Mouse (Mus musculus) spleen, adult 2 months (tissue): ENCODE data around the gene Plod3. TPM values are rescaled to one million over a fixed set of nuclear protein-coding genes. Genes with fewer than 3 reads are reported as not detected.

Experiments used
- DNase-seq, 2 experiments: peaks; one replicate each; pipeline versions ENCODE4 v3.0.0 to v3.0.0-alpha.2; 2012 to 2021; ENCODE audit warnings: low spot score in 2 of 2, low read depth in 1 of 2
- H3K27ac ChIP-seq: fragments of 200-500 bp; 2 replicates; pipeline ENCODE4 v1.5.1; 2012; ENCODE audit warnings: low read length, inconsistent platforms; ENCODE audit not compliant: insufficient read depth
- H3K27me3 ChIP-seq: fragments of 200-500 bp; 2 replicates; pipeline ENCODE4 v1.6.1; 2012; ENCODE audit warnings: mild to moderate bottlenecking, moderate library complexity, low read length, inconsistent platforms; ENCODE audit not compliant: control insufficient read depth, insufficient read depth
- H3K36me3 ChIP-seq: fragments of 200-500 bp; 2 replicates; pipeline ENCODE4 v1.6.1; 2012; ENCODE audit warnings: mild to moderate bottlenecking, low read length, inconsistent platforms; ENCODE audit not compliant: control insufficient read depth, insufficient read depth
- H3K4me1 ChIP-seq: fragments of 200-500 bp; 2 replicates; pipeline ENCODE4 v1.6.1; 2011; ENCODE audit warnings: inconsistent platforms; ENCODE audit not compliant: control insufficient read depth, insufficient read depth, insufficient read length
- H3K4me3 ChIP-seq: fragments of 200-500 bp; 2 replicates; pipeline ENCODE4 v1.5.1; 2011; ENCODE audit warnings: mild to moderate bottlenecking, inconsistent platforms; ENCODE audit not compliant: insufficient read depth, insufficient read length; ENCODE audit errors: extremely low read depth
- CTCF ChIP-seq: fragments of 200-500 bp; IDR thresholded peaks from 2 replicates; pipeline ENCODE4 v1.5.1; 2011; ENCODE audit warnings: mild to moderate bottlenecking, inconsistent platforms; ENCODE audit not compliant: insufficient read depth, insufficient read length, insufficient replicate concordance; ENCODE audit errors: extremely low read depth
- POLR2A ChIP-seq: fragments of 200-500 bp; IDR thresholded peaks from 2 replicates; pipeline ENCODE4 v1.6.1; 2011; ENCODE audit warnings: low read depth, low read length, inconsistent platforms
- WGBS: fragments of 180-500 bp; shearing (Covaris S2); methylation state at CpG from one replicate; pipeline ENCODE4 v1.1.7; 2018; 5-methylcytosine and 5-hydroxymethylcytosine counted together
- polyA plus RNA-seq: library from polyadenylated mRNA; depleted of rRNA; stranded (reverse); fragments of >200 nt; gene quantifications from 2 replicates; pipeline ENCODE4 v1.2.3, GENCODE M21; 2012

Plod3 gene
- polyA plus RNA-seq, 1 experiment = 37.2 TPM

- Histone ChIP-seq H3K36me3 (no peaks in the 10 kb centered on the region), H3K4me1 (no peaks in the 10 kb centered on the region), H3K27me3 (no peaks in the 10 kb centered on the region), H3K27ac (no peak overlapping the region), H3K4me3 (no peak overlapping the region)
- DNase-seq = no peak
- no peak for TF ChIP-seq POLR2A
- peak; percentile 20; the same call in 1 of the 2 replicates for TF ChIP-seq CTCF
- 16% methylated on average over 3 of the region's 3 CpGs for WGBS
These were observed 23.2 kb downstream of the Plod3 start for GRCm38 (mm10) chr5:137009988-137010387.

DNA sequence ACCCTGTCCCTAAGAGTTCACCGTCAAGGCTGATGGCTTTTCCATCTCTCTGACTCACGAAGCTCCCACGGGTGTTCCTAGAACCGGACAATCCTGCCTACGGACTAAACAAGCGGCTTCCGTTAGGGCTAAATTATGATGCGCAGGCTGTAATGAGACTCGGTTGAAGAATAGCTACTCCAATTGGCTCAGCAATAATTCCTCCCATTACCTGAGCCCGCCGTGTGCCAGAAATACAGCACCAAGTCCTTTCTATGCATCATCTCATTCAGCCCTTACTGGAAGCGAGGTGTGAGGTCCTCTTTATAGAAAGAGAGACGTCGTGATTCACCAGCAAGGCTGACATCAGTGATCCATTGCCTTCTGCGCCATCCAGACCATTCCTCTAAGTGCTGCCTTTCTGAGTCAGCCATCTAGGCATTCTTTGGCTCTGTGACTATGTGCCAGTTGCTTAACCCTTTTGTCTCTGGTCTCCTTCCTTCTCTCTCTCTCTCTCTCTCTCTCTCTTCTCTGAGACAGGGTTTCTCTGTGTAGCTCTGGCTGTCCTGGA lies 25.7 kb downstream of the Plod3 start:
- no peak for DNase-seq
- H3K4me1 ChIP-seq = no peaks in the 10 kb centered on the region
- WGBS = 79% methylated on average over 15 of the region's 15 CpGs
- H3K4me3 ChIP-seq = no peak overlapping the region
- no peaks in the 10 kb centered on the region for H3K27me3 ChIP-seq
- no peak for TF ChIP-seq POLR2A
- no peak for TF ChIP-seq CTCF
- no peak overlapping the region for H3K27ac ChIP-seq
- H3K36me3 ChIP-seq = no peaks in the 10 kb centered on the region

DNA sequence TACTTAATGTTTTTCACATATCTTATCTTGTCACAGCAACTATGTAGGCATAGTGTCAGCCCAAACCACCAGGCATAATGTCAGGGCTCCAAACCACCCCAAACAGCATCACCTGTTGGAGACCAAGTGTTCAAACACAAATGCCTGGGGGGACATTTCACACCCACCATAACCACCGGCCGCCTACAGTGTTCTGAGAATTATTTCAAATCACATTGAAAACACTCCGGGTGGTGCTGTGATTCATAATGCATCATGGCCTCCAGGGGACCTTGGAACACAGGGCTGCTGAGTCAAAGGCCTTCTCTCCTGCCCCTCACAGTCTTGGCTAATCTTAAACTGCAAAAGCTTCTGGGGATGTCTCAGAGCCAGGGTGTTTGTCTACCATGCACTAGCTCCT lies 29.1 kb downstream of the Plod3 start:
- TF ChIP-seq CTCF = no peak
- no peak for TF ChIP-seq POLR2A
- Histone ChIP-seq H3K4me1 (no peaks in the 10 kb centered on the region), H3K4me3 (no peak overlapping the region), H3K27me3 (no peaks in the 10 kb centered on the region), H3K36me3 (no peaks in the 10 kb centered on the region), H3K27ac (no peak overlapping the region)
- no peak for DNase-seq
- 88% methylated on average over 3 of the region's 3 CpGs for WGBS

GRCm38 (mm10) chr5:137024318-137024717 lies 37.5 kb downstream of the Plod3 start:
- no peak overlapping the region for H3K27ac ChIP-seq
- no peaks in the 10 kb centered on the region for H3K36me3 ChIP-seq
- WGBS = 50% methylated on average over 3 of the region's 3 CpGs
- no peak for TF ChIP-seq CTCF
- TF ChIP-seq POLR2A = no peak
- no peak overlapping the region for H3K4me3 ChIP-seq
- no peak for DNase-seq
- no peaks in the 10 kb centered on the region for H3K4me1 ChIP-seq
- H3K27me3 ChIP-seq = peaks cover 5% of the 10 kb centered on the region

DNA sequence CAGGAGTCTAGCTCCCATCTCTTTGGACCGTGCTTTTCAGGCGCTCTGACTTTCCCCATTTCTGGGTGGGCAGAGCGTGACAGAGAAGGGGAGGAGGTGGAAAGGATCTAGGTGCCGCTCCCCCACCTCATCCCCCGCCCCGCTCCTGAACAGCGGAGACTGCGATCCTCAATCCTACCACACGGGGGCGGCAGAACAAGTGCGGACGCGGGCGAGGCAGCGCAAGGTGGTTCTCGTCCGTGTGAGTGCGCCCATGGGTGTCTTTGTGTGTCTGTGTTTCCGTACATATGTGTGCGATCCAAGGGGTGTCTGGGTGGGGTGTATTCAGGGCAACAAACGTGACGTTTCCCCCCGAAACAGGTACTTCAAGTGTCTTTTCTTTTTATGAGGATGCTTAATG lies 38.3 kb downstream of the Plod3 start:
- TF ChIP-seq CTCF (peak; percentile 98), POLR2A (no peak)
- Histone ChIP-seq H3K36me3 (no peaks in the 10 kb centered on the region), H3K4me3 (no peak overlapping the region), H3K27ac (no peak overlapping the region), H3K4me1 (peaks cover 3% of the 10 kb centered on the region; the same call in 1 of the 2 replicates), H3K27me3 (peaks cover 5% of the 10 kb centered on the region)
- DNase-seq = peak; percentile 36 to 71
- WGBS = under 1% methylated on average over 23 of the region's 23 CpGs

DNA sequence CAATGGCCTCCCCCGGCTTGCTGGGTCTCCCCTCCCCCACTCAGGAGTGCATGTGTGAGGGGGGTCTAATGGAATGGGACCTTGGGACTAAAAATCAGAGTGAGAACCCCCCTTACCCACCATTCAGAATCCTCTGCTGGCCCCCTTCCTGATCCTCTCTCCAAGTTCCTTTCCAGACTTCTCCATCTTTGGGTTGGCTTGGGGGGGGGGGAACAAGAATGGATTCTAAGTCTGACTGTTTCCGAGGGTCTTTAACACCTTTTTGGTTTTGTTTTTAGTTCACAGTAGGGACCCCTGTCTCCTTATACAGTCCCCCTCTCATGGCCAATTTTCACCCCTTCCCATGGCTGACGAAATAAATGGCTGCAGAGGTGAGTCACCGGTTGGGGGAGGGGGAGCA lies 39.3 kb downstream of the Plod3 start, which contains the start of gene Vgf:
Vgf (plus strand) TSS at position 301 of the 400 bp plus-strand sequence.
- WGBS = 18% methylated on average over 4 of the region's 4 CpGs
- Histone ChIP-seq H3K4me1 (peaks cover 10% of the 10 kb centered on the region), H3K27ac (no peak within 1 kb of the TSS), H3K27me3 (peaks cover 14% of the 10 kb centered on the region), H3K4me3 (no peak within 1 kb of the TSS), H3K36me3 (no peaks in the 10 kb centered on the region)
- TF ChIP-seq CTCF (no peak), POLR2A (no peak)
- DNase-seq = no peak

DNA sequence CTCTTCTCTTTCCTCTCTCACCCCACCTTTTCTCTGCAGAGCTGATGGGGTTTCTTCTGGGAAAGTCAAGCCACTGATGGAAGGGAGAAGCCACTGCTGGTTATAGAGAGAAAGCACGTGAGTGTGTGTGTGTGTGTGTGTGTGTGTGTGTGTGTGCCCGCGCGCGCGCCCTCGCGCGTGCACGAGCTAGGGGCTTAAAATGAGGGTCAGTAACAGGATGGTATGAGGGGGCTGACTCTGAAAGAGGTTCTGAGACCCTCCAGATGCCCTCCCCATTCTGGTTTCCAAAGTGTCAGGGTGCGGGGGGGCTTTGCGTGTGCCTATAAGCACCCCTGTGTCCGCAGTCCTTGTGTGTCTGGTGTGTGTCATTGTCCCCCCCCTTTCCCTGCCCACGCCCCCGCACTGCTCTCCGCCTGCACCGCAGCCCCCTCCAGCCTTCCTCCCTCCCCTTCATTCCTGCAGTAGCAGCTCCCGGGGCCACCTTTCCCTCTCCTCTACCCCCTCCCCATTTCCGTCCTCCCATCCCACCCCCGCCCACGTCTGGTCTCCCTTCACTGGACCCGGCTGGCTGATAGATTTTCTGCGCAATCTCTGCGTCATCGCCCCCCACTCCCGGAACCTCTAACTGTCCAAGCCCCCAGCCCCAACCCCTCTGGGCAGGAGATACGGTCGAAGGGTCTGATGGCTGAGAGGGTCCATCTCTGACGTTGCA lies 41.9 kb downstream of the Plod3 start:
- H3K27ac ChIP-seq = no peak overlapping the region
- peaks cover 23% of the 10 kb centered on the region for H3K27me3 ChIP-seq
- no peaks in the 10 kb centered on the region for H3K36me3 ChIP-seq
- 8% methylated on average over 28 of the region's 29 CpGs for WGBS
- no peak overlapping the region for H3K4me3 ChIP-seq
- TF ChIP-seq POLR2A (no peak), CTCF (no peak)
- H3K4me1 ChIP-seq = peaks cover 28% of the 10 kb centered on the region
- no peak for DNase-seq
